Mouse (Mus musculus) right cerebral cortex, postnatal 25 days (tissue): ENCODE results near the gene Cep95.

ENCODE experiments used
- DNase-seq: peaks from one replicate; pipeline ENCODE4 v3.0.0; 2022

Gene Cep95

GRCm38 (mm10) chr11:106815331-106815730 is 26.3 kb downstream of the Cep95 start:
- DNase-seq, result no peak

GRCm38 (mm10) chr11:106815761-106816160 is 26.7 kb downstream of the Cep95 start:
- DNase-seq, result no peak

- no peak for DNase-seq
Measured at GRCm38 (mm10) chr11:106816316-106816715, 27.3 kb downstream of the Cep95 start.

- DNase-seq, result peak; percentile 14
Measured at GRCm38 (mm10) chr11:106817156-106817555, 28.1 kb downstream of the Cep95 start.

- peak; percentile 6 for DNase-seq
Measured at GRCm38 (mm10) chr11:106817808-106818207, 28.8 kb downstream of the Cep95 start.

GRCm38 (mm10) chr11:106818341-106818740 is 29.3 kb downstream of the Cep95 start:
- DNase-seq, result peak; percentile 15

- DNase-seq, result peak; percentile 9
Measured at GRCm38 (mm10) chr11:106819595-106819994, 30.5 kb downstream of the Cep95 start.

GRCm38 (mm10) chr11:106820252-106820651 is 31.2 kb downstream of the Cep95 start:
- DNase-seq, result no peak

GRCm38 (mm10) chr11:106820972-106821371 is 31.9 kb downstream of the Cep95 start:
- DNase-seq, result peak; percentile 17

GRCm38 (mm10) chr11:106821397-106821796 is 32.3 kb downstream of the Cep95 start:
- no peak for DNase-seq

- DNase-seq, result no peak
Measured at GRCm38 (mm10) chr11:106822491-106822890, 33.4 kb downstream of the Cep95 start.

- DNase-seq, result peak; percentile 55
Measured at GRCm38 (mm10) chr11:106822911-106823310, 33.9 kb downstream of the Cep95 start.

GRCm38 (mm10) chr11:106823741-106824140 is 34.7 kb downstream of the Cep95 start:
- DNase-seq, result no peak

GRCm38 (mm10) chr11:106824403-106824802 is 35.4 kb downstream of the Cep95 start:
- no peak for DNase-seq

GRCm38 (mm10) chr11:106828079-106828478 is 39.0 kb downstream of the Cep95 start:
- DNase-seq, result no peak

GRCm38 (mm10) chr11:106842002-106842401 is 53.0 kb downstream of the Cep95 start:
- DNase-seq, result no peak

GRCm38 (mm10) chr11:106851438-106851837 is 62.4 kb downstream of the Cep95 start:
- DNase-seq, result no peak
